ENCODE assay signal across 27 mouse cellular contexts in the genomic region with DNA sequence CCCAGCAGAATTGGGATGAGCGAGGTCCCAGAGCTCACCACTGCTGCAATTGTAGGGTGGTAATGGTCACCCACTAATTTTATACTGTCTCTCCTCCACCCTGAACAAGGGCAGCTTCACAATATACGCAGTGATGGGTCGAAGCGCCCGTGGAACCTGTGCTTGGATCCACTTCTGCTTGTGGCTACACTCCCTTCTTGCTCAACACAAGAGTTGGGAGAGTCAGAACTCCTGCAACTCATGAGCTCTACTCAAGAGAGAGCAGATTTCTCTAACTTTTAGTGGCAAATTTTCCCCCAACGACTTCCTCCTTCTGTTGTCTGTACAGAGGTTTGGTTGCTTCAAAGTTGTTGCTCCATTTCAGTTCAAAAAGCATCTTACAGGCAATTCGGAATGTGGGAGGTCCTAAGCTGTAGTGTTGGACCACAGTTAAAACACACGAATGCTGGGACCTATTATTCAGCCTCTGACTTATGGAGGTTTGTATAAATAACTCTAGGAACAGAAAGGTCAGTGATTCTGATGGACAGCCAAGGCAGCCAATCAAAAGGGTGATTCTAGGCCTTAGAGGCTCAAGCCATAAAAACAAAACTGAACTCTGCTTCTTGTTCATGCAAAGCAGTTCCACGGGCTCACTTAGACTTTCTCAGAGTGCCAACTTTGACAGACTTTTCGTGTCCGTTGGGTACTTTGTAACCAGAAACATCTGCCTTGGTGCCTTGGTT.
"Had no signal": no experiment of that assay in that cellular context is flagged by ENCODE, and none has a peak within 500 bp of the region (broad histone marks: within the 10 kb centered on the region; RNA-seq: fewer than 3 reads in every experiment).

No protein-coding gene starts in this region.

- H3K27ac ChIP-seq: gastrocnemius, adult 2 months; heart, adult 2 months; heart, embryonic 13.5 days; heart, embryonic 15.5 days; hindbrain, embryonic 13.5 days; hindbrain, embryonic 15.5 days; hindbrain, postnatal 0 days; kidney, embryonic 15.5 days; limb, embryonic 13.5 days; limb, embryonic 15.5 days; liver, embryonic 12.5 days; liver, embryonic 14.5 days had no signal

- H3K27me3 ChIP-seq: hindbrain, embryonic 13.5 days; hindbrain, embryonic 15.5 days; kidney, embryonic 15.5 days; limb, embryonic 13.5 days; limb, embryonic 15.5 days; liver, embryonic 12.5 days had no signal

- DNase-seq: gastrocnemius, adult 2 months; gastrocnemius, postnatal 10 days; gastrocnemius, postnatal 25 days; heart, adult 11 months; heart, adult 2 months; heart, postnatal 14 days; heart, postnatal 36 days; kidney, adult 11 months; kidney, adult 2 months; kidney, adult 9 months; kidney, postnatal 10 days; kidney, postnatal 25 days; layer of hippocampus, adult 9-11 months; layer of hippocampus, postnatal 36 days; left cerebral cortex, postnatal 4 days had no signal

- ATAC-seq: hindbrain, postnatal 0 days; intestine, embryonic 16.5 days; liver, embryonic 12.5 days had no signal

- H3K36me3 ChIP-seq: heart, embryonic 13.5 days; heart, embryonic 15.5 days; hindbrain, embryonic 13.5 days; hindbrain, embryonic 15.5 days; kidney, embryonic 15.5 days; limb, embryonic 13.5 days; limb, embryonic 15.5 days; liver, embryonic 12.5 days had no signal

- H3K4me1 ChIP-seq: heart, embryonic 13.5 days; heart, embryonic 15.5 days; hindbrain, embryonic 13.5 days; hindbrain, embryonic 15.5 days; kidney, embryonic 15.5 days; limb, embryonic 13.5 days; limb, embryonic 15.5 days; liver, embryonic 12.5 days had no signal

- H3K9me3 ChIP-seq: heart, embryonic 13.5 days; heart, embryonic 15.5 days; hindbrain, embryonic 13.5 days; hindbrain, embryonic 15.5 days; kidney, embryonic 15.5 days; limb, embryonic 13.5 days; limb, embryonic 15.5 days; liver, embryonic 12.5 days had no signal

- H3K4me2 ChIP-seq: heart, embryonic 11.5 days; heart, embryonic 13.5 days; heart, embryonic 15.5 days; hindbrain, embryonic 13.5 days; hindbrain, embryonic 15.5 days; kidney, embryonic 15.5 days; limb, embryonic 13.5 days; limb, embryonic 15.5 days; liver, embryonic 12.5 days had no signal

- H3K9ac ChIP-seq: heart, embryonic 13.5 days; heart, embryonic 15.5 days; hindbrain, embryonic 13.5 days; hindbrain, embryonic 15.5 days; kidney, embryonic 15.5 days; limb, embryonic 13.5 days; limb, embryonic 15.5 days; liver, embryonic 12.5 days; liver, embryonic 14.5 days had no signal

- H3K4me3 ChIP-seq: gastrocnemius, adult 2 months; heart, adult 2 months; heart, embryonic 13.5 days; heart, embryonic 15.5 days; hindbrain, embryonic 13.5 days; hindbrain, embryonic 15.5 days; kidney, embryonic 15.5 days; limb, embryonic 13.5 days; limb, embryonic 15.5 days; liver, embryonic 12.5 days had no signal
